Mouse (Mus musculus) liver, embryonic 18 days (tissue): ENCODE results near the gene Zfp839. TPM values are rescaled to one million over a fixed set of nuclear protein-coding genes. Genes with fewer than 3 reads are reported as not detected.

Source experiments
- polyA plus RNA-seq: library from polyadenylated mRNA; depleted of rRNA; stranded (reverse); fragments of >200 nt; gene quantifications from 2 replicates; pipeline ENCODE4 v1.2.3, GENCODE M21; 2012; rRNA removed

The Zfp839 gene
- polyA plus RNA-seq: 3.1 and 4.0 TPM in 2 replicates

GRCm38 (mm10) chr12:110850010-110850928 lies at the start of gene Zfp839:
Gene Zfp839, plus strand, starts transcription at chr12:110850253.

GRCm38 (mm10) chr12:110840348-110841198 lies 9.5 kb upstream of the Zfp839 start, which contains the start of gene Mok:
Gene Mok, minus strand, starts transcription at chr12:110840939.

GRCm38 (mm10) chr12:110889036-110890020 lies 39.3 kb downstream of the Zfp839 start, which contains the start of the genes Cinp and Tecpr2:
Gene Cinp, minus strand, starts transcription at chr12:110889145.
Gene Tecpr2, plus strand, starts transcription at chr12:110889264.

Other genes starting within 250 kb of the Zfp839 start
- gene Dync1h1, start 248.8 kb upstream of the Zfp839 start, polyA plus RNA-seq: 21.8 and 26.7 TPM in 2 replicates
- gene 1700001K19Rik, start 167.6 kb upstream of the Zfp839 start, polyA plus RNA-seq: not detected in 2 replicates
- 82.8 and 95.8 TPM in 2 replicates for gene Hsp90aa1, start 147.5 kb upstream of the Zfp839 start, polyA plus RNA-seq
- 10.3 and 10.4 TPM in 2 replicates for gene Wdr20, start 112.3 kb upstream of the Zfp839 start, polyA plus RNA-seq
- gene Mok, start 9.3 kb upstream of the Zfp839 start, polyA plus RNA-seq: 0.29 and 0.41 TPM in 2 replicates
- gene Cinp, start 38.9 kb downstream of the Zfp839 start, polyA plus RNA-seq: 28.8 and 31.3 TPM in 2 replicates
- gene Tecpr2, start 39.0 kb downstream of the Zfp839 start, polyA plus RNA-seq: 2.3 and 2.9 TPM in 2 replicates
- 20.3 TPM in 2 replicates for gene Ankrd9, start 128.8 kb downstream of the Zfp839 start, polyA plus RNA-seq
- 5.3 and 6.8 TPM in 2 replicates for gene Rcor1, start 189.1 kb downstream of the Zfp839 start, polyA plus RNA-seq